Mouse (Mus musculus): ENCODE results near the gene Zfp950. TPM values are rescaled to one million over a fixed set of nuclear protein-coding genes. Genes with fewer than 3 reads are reported as not detected.
"Not testable (repeated sequence)": the region's sequence is repeated elsewhere in the genome, so short reads cannot be mapped to it uniquely, and the experiment has no call there.

Gene Zfp950
- 37.4 and 44.4 TPM in 2 replicates for polyA plus RNA-seq (2015; fragmentation: Nextera tagmentation; extraction: Ambion mirVana)

GRCm38 (mm10) chr19:61140342-61141206 lies at the start of gene Zfp950:
Zfp950 (minus strand) TSS chr19:61140840.
- ATAC-seq (replicated peaks; ENCODE audit: low FRiP score): peak; percentile 100
- H3K4me1 ChIP-seq: peaks cover 17% of the 10 kb centered on the region
- peak within 1 kb of the TSS; percentile 78 for H3K27ac ChIP-seq
- H3K4me2 ChIP-seq: peak within 1 kb of the TSS; percentile 82
- no peaks in the 10 kb centered on the region for H3K27me3 ChIP-seq
- H3K4me3 ChIP-seq (replicated peaks): peak within 1 kb of the TSS; percentile 90
- H3K36me3 ChIP-seq: peaks cover 5% of the 10 kb centered on the region; the same call in 1 of the 2 replicates
- peak within 1 kb of the TSS; percentile 72 for H3K9ac ChIP-seq
- under 1% methylated on average over 18 of the region's 18 CpGs for WGBS
- H3K9me3 ChIP-seq (replicated peaks): no peaks in the 10 kb centered on the region

GRCm38 (mm10) chr19:61183590-61183989 lies 43.0 kb upstream of the Zfp950 start, which contains the start of gene Gm6020:
Gm6020 (plus strand) TSS chr19:61183890.
- 82% methylated on average over 2 of the region's 2 CpGs for WGBS
- ATAC-seq (replicated peaks; ENCODE audit: low FRiP score): not testable (repeated sequence)

GRCm38 (mm10) chr19:61175756-61176324 lies 35.2 kb upstream of the Zfp950 start, which contains the start of gene Gm7102:
Gm7102 (minus strand) TSS chr19:61176309.
- ATAC-seq (replicated peaks; ENCODE audit: low FRiP score): no peak; the same call in 1 of the 2 replicates
- H3K9ac ChIP-seq: 0 out of 2 replicates have a peak within 1 kb of the TSS, but pooled peaks have one; percentile 36
- 26% methylated on average over 39 of the region's 39 CpGs for WGBS
- H3K4me1 ChIP-seq: no peaks in the 10 kb centered on the region
- peak within 1 kb of the TSS; percentile 65 for H3K4me2 ChIP-seq
- H3K27ac ChIP-seq: no peak within 1 kb of the TSS
- no peaks in the 10 kb centered on the region for H3K27me3 ChIP-seq
- H3K36me3 ChIP-seq: no peaks in the 10 kb centered on the region
- H3K4me3 ChIP-seq (replicated peaks): peak within 1 kb of the TSS; percentile 46
- H3K9me3 ChIP-seq (replicated peaks): 0 out of 2 replicates have a peak, but pooled peaks cover 2% of the 10 kb centered on the region

More at GRCm38 (mm10) chr19:61183590-61183989, 43.0 kb upstream of the Zfp950 start, which contains the start of gene Gm6020:
- H3K9ac ChIP-seq; H3K4me1 ChIP-seq; H3K4me2 ChIP-seq; H3K27ac ChIP-seq; H3K4me3 ChIP-seq (replicated peaks); H3K27me3 ChIP-seq; H3K36me3 ChIP-seq: not testable (repeated sequence)
- peaks cover 20% of the 10 kb centered on the region; the same call in 1 of the 2 replicates for H3K9me3 ChIP-seq (replicated peaks)

GRCm38 (mm10) chr19:61151701-61152420 lies 11.2 kb upstream of the Zfp950 start:
- Histone ChIP-seq H3K4me1 (0 out of 2 replicates have a peak, but pooled peaks cover 3% of the 10 kb centered on the region), H3K36me3 (no peaks in the 10 kb centered on the region), H3K9ac (peak overlapping the region; percentile 37; the same call in 1 of the 2 replicates), H3K27ac (no peak overlapping the region), H3K9me3 (replicated peaks) (no peaks in the 10 kb centered on the region), H3K4me2 (peak overlapping the region; percentile 87), H3K4me3 (replicated peaks) (peak overlapping the region; percentile 52), H3K27me3 (0 out of 2 replicates have a peak, but pooled peaks cover 13% of the 10 kb centered on the region)
- ATAC-seq (replicated peaks; ENCODE audit: low FRiP score): peak; percentile 89
- 4% methylated on average over 27 of the region's 27 CpGs for WGBS

GRCm38 (mm10) chr19:61151372-61151700 lies 10.7 kb upstream of the Zfp950 start:
- Histone ChIP-seq H3K9ac (peak overlapping the region; percentile 37; the same call in 1 of the 2 replicates), H3K27me3 (0 out of 2 replicates have a peak, but pooled peaks cover 13% of the 10 kb centered on the region), H3K27ac (no peak overlapping the region), H3K9me3 (replicated peaks) (no peaks in the 10 kb centered on the region), H3K4me3 (replicated peaks) (peak overlapping the region; percentile 52), H3K4me1 (0 out of 2 replicates have a peak, but pooled peaks cover 3% of the 10 kb centered on the region), H3K4me2 (peak overlapping the region; percentile 87), H3K36me3 (no peaks in the 10 kb centered on the region)
- WGBS: 5% methylated on average over 8 of the region's 8 CpGs
- peak; percentile 94 for ATAC-seq (replicated peaks; ENCODE audit: low FRiP score)

GRCm38 (mm10) chr19:61141299-61141698 lies 659 bp upstream of the Zfp950 start:
- Histone ChIP-seq H3K9me3 (replicated peaks) (no peaks in the 10 kb centered on the region), H3K27ac (peak overlapping the region; percentile 78; the same call in 1 of the 2 replicates), H3K4me2 (peak overlapping the region; percentile 82), H3K4me1 (peaks cover 17% of the 10 kb centered on the region), H3K9ac (peak overlapping the region; percentile 72), H3K4me3 (replicated peaks) (peak overlapping the region; percentile 90), H3K27me3 (no peaks in the 10 kb centered on the region), H3K36me3 (peaks cover 5% of the 10 kb centered on the region; the same call in 1 of the 2 replicates)
- ATAC-seq (replicated peaks; ENCODE audit: low FRiP score): no peak
- WGBS: 18% methylated on average over 4 of the region's 4 CpGs

- Histone ChIP-seq H3K36me3 (peaks cover 10% of the 10 kb centered on the region; the same call in 1 of the 2 replicates), H3K9ac (no peak overlapping the region), H3K4me3 (replicated peaks) (no peak overlapping the region), H3K27me3 (no peaks in the 10 kb centered on the region), H3K27ac (no peak overlapping the region), H3K4me1 (peaks cover 17% of the 10 kb centered on the region), H3K4me2 (no peak overlapping the region), H3K9me3 (replicated peaks) (no peaks in the 10 kb centered on the region)
- ATAC-seq (replicated peaks; ENCODE audit: low FRiP score): no peak
These were observed 2.0 kb downstream of the Zfp950 start for GRCm38 (mm10) chr19:61138655-61139054.

- H3K36me3 ChIP-seq: peaks cover 30% of the 10 kb centered on the region
- H3K27ac ChIP-seq: no peak overlapping the region
- ATAC-seq (replicated peaks; ENCODE audit: low FRiP score): no peak
- H3K4me2 ChIP-seq: no peak overlapping the region
- WGBS: 95% methylated on average over 10 of the region's 10 CpGs
- H3K9ac ChIP-seq: no peak overlapping the region
- no peaks in the 10 kb centered on the region for H3K27me3 ChIP-seq
- H3K9me3 ChIP-seq (replicated peaks): 0 out of 2 replicates have a peak, but pooled peaks cover 5% of the 10 kb centered on the region
- no peak overlapping the region for H3K4me3 ChIP-seq (replicated peaks)
- no peaks in the 10 kb centered on the region for H3K4me1 ChIP-seq
These were observed 9.5 kb downstream of the Zfp950 start for GRCm38 (mm10) chr19:61131096-61131495.

GRCm38 (mm10) chr19:61110184-61110583 lies 30.5 kb downstream of the Zfp950 start:
- Histone ChIP-seq H3K27ac (no peak overlapping the region), H3K9me3 (replicated peaks) (peaks cover 2% of the 10 kb centered on the region; the same call in 1 of the 2 replicates), H3K27me3 (no peaks in the 10 kb centered on the region), H3K4me1 (no peaks in the 10 kb centered on the region), H3K9ac (no peak overlapping the region), H3K4me3 (replicated peaks) (no peak overlapping the region), H3K4me2 (no peak overlapping the region), H3K36me3 (peaks cover 5% of the 10 kb centered on the region; the same call in 1 of the 2 replicates)
- ATAC-seq (replicated peaks; ENCODE audit: low FRiP score): no peak
- 51% methylated on average over 2 of the region's 2 CpGs for WGBS

GRCm38 (mm10) chr19:61097764-61098163 lies 42.9 kb downstream of the Zfp950 start:
- WGBS: 24% methylated on average over 4 of the region's 4 CpGs
- Histone ChIP-seq H3K27me3 (no peaks in the 10 kb centered on the region), H3K4me3 (replicated peaks) (no peak overlapping the region), H3K9ac (no peak overlapping the region), H3K4me1 (no peaks in the 10 kb centered on the region), H3K4me2 (no peak overlapping the region), H3K36me3 (0 out of 2 replicates have a peak, but pooled peaks cover 2% of the 10 kb centered on the region), H3K27ac (no peak overlapping the region), H3K9me3 (replicated peaks) (no peaks in the 10 kb centered on the region)
- ATAC-seq (replicated peaks; ENCODE audit: low FRiP score): no peak

GRCm38 (mm10) chr19:61096776-61097175 lies 43.9 kb downstream of the Zfp950 start:
- Histone ChIP-seq H3K4me1 (no peaks in the 10 kb centered on the region), H3K27ac (no peak overlapping the region), H3K4me3 (replicated peaks) (no peak overlapping the region), H3K9ac (no peak overlapping the region), H3K27me3 (no peaks in the 10 kb centered on the region), H3K36me3 (0 out of 2 replicates have a peak, but pooled peaks cover 2% of the 10 kb centered on the region), H3K9me3 (replicated peaks) (no peaks in the 10 kb centered on the region), H3K4me2 (no peak overlapping the region)
- no peak for ATAC-seq (replicated peaks; ENCODE audit: low FRiP score)
- 83% methylated on average over 2 of the region's 2 CpGs for WGBS
